Mouse (Mus musculus) splenic B cell, adult 2 months (primary cell): ENCODE data around the gene Copa.

Experiments
- DNase-seq: peaks from one replicate; pipeline ENCODE4 v3.0.0-alpha.2; 2011; ENCODE audit warnings: low read depth, low spot score
- H3K27me3 ChIP-seq: 2 replicates; pipeline ENCODE4 v1.6.1; 2012; ENCODE audit warnings: mild to moderate bottlenecking, low read length, moderate library complexity, mixed read lengths; ENCODE audit not compliant: control insufficient read depth, poor library complexity, insufficient read depth, severe bottlenecking
- H3K36me3 ChIP-seq: 2 replicates; pipeline ENCODE4 v1.6.1; 2012; ENCODE audit warnings: mild to moderate bottlenecking, low read length, moderate library complexity, mixed read lengths; ENCODE audit not compliant: control insufficient read depth, poor library complexity, insufficient read depth, severe bottlenecking

Gene Copa

GRCm38 (mm10) chr1:172119100-172119499 is 36.8 kb downstream of the Copa start:
- Histone ChIP-seq H3K27me3 (no peaks in the 10 kb centered on the region), H3K36me3 (peaks cover 17% of the 10 kb centered on the region)
- DNase-seq = no peak

- H3K36me3 ChIP-seq = peaks cover 16% of the 10 kb centered on the region
- peak; percentile 78 for DNase-seq
- H3K27me3 ChIP-seq = no peaks in the 10 kb centered on the region
These were observed 37.4 kb downstream of the Copa start for GRCm38 (mm10) chr1:172119720-172120119.

- H3K27me3 ChIP-seq = no peaks in the 10 kb centered on the region
- DNase-seq = no peak
- H3K36me3 ChIP-seq = peaks cover 6% of the 10 kb centered on the region
These were observed 40.3 kb downstream of the Copa start for GRCm38 (mm10) chr1:172122671-172123070.

GRCm38 (mm10) chr1:172124572-172124971 is 42.2 kb downstream of the Copa start:
- DNase-seq = no peak
- H3K27me3 ChIP-seq = no peaks in the 10 kb centered on the region
- peaks cover 2% of the 10 kb centered on the region for H3K36me3 ChIP-seq

GRCm38 (mm10) chr1:172126376-172127347 is 44.3 kb downstream of the Copa start, which contains the start of gene Pex19:
Pex19 (plus strand) TSS chr1:172126755.
- peak; percentile 93 for DNase-seq
- Histone ChIP-seq H3K27me3 (no peaks in the 10 kb centered on the region), H3K36me3 (no peaks in the 10 kb centered on the region)

- DNase-seq = no peak
- H3K36me3 ChIP-seq = 0 out of 2 replicates have a peak, but pooled peaks cover 2% of the 10 kb centered on the region
- no peaks in the 10 kb centered on the region for H3K27me3 ChIP-seq
These were observed 45.2 kb downstream of the Copa start for GRCm38 (mm10) chr1:172127487-172127886.

GRCm38 (mm10) chr1:172128563-172128962 is 46.2 kb downstream of the Copa start:
- DNase-seq = no peak
- peaks cover 8% of the 10 kb centered on the region for H3K36me3 ChIP-seq
- H3K27me3 ChIP-seq = no peaks in the 10 kb centered on the region

- Histone ChIP-seq H3K27me3 (no peaks in the 10 kb centered on the region), H3K36me3 (peaks cover 8% of the 10 kb centered on the region)
- no peak for DNase-seq
These were observed 46.8 kb downstream of the Copa start for GRCm38 (mm10) chr1:172129108-172129507.

- Histone ChIP-seq H3K27me3 (no peaks in the 10 kb centered on the region), H3K36me3 (peaks cover 10% of the 10 kb centered on the region)
- DNase-seq = no peak
These were observed 47.5 kb downstream of the Copa start for GRCm38 (mm10) chr1:172129780-172130179.

GRCm38 (mm10) chr1:172132319-172132718 is 50.0 kb downstream of the Copa start:
- Histone ChIP-seq H3K27me3 (no peaks in the 10 kb centered on the region), H3K36me3 (peaks cover 10% of the 10 kb centered on the region)
- DNase-seq = no peak

GRCm38 (mm10) chr1:172133535-172133934 is 51.2 kb downstream of the Copa start:
- DNase-seq = no peak
- H3K36me3 ChIP-seq = peaks cover 10% of the 10 kb centered on the region
- no peaks in the 10 kb centered on the region for H3K27me3 ChIP-seq

- Histone ChIP-seq H3K36me3 (peaks cover 10% of the 10 kb centered on the region), H3K27me3 (no peaks in the 10 kb centered on the region)
- DNase-seq = no peak
These were observed 51.7 kb downstream of the Copa start for GRCm38 (mm10) chr1:172134072-172134471.

- H3K36me3 ChIP-seq = no peaks in the 10 kb centered on the region
- H3K27me3 ChIP-seq = no peaks in the 10 kb centered on the region
- no peak for DNase-seq
These were observed 57.8 kb downstream of the Copa start for GRCm38 (mm10) chr1:172140160-172140559.

GRCm38 (mm10) chr1:172140825-172141224 is 58.5 kb downstream of the Copa start:
- no peak for DNase-seq
- Histone ChIP-seq H3K36me3 (no peaks in the 10 kb centered on the region), H3K27me3 (no peaks in the 10 kb centered on the region)

- H3K27me3 ChIP-seq = no peaks in the 10 kb centered on the region
- DNase-seq = no peak
- H3K36me3 ChIP-seq = no peaks in the 10 kb centered on the region
These were observed 59.2 kb downstream of the Copa start for GRCm38 (mm10) chr1:172141529-172141928.
